Mouse (Mus musculus) Muller cell, postnatal 12 days (primary cell): Measurements from ENCODE around the gene Hoxb6.

Experiments
- DNase-seq: peaks from one replicate; pipeline ENCODE4 v3.0.0-alpha.2; 2015; ENCODE audit errors: inconsistent ontology term

The Hoxb6 gene

GRCm38 (mm10) chr11:96349491-96350340 is 57.4 kb downstream of the Hoxb6 start:
- no peak for DNase-seq

GRCm38 (mm10) chr11:96350341-96350624 is 58.0 kb downstream of the Hoxb6 start, which contains the start of gene Hoxb2:
TSS of gene Hoxb2 (plus strand) at chr11:96350525.
- DNase-seq, result no peak

- no peak for DNase-seq
These were observed 58.5 kb downstream of the Hoxb6 start for GRCm38 (mm10) chr11:96350791-96351190.
